Mouse (Mus musculus) common myeloid progenitor, adult 5-6 weeks (primary cell): Measurements from ENCODE around the gene Osbpl7. TPM values are rescaled to one million over a fixed set of nuclear protein-coding genes. Genes with fewer than 3 reads are reported as not detected.

Source experiments
- ATAC-seq: replicated peaks from 2 replicates; pipeline ENCODE4 v1.8.0; 2016; ENCODE audit warnings: low read depth, mild to moderate bottlenecking, moderate TSS enrichment, inconsistent platforms; ENCODE audit not compliant: poor library complexity, severe bottlenecking
- total RNA-seq: library from RNA; stranded (forward); fragments of 200-1000, 187-1606 nt; gene quantifications from 2 replicates; pipeline ENCODE4 v1.2.3, GENCODE M21; 2017

The Osbpl7 gene
- total RNA-seq, 1 experiment from 2014 or later, result 11.1 TPM

GRCm38 (mm10) chr11:97074235-97074634 is 23.8 kb downstream of the Osbpl7 start:
- no peak for ATAC-seq

GRCm38 (mm10) chr11:97078751-97079150 is 28.3 kb downstream of the Osbpl7 start:
- ATAC-seq, result peak; percentile 40; the same call in 1 of the 2 replicates

GRCm38 (mm10) chr11:97080291-97080690 is 29.9 kb downstream of the Osbpl7 start:
- no peak for ATAC-seq

- peak; percentile 70 for ATAC-seq
Observed at GRCm38 (mm10) chr11:97082977-97083376, 32.5 kb downstream of the Osbpl7 start.

GRCm38 (mm10) chr11:97083401-97084140 is 33.1 kb downstream of the Osbpl7 start:
- ATAC-seq, result 0 out of 2 replicates have a peak, but pooled peaks have one; percentile 13

- no peak for ATAC-seq
Observed at GRCm38 (mm10) chr11:97084821-97085505, 34.5 kb downstream of the Osbpl7 start.

- ATAC-seq, result no peak
Observed at GRCm38 (mm10) chr11:97086365-97086764, 35.9 kb downstream of the Osbpl7 start.

- ATAC-seq, result no peak
Observed at GRCm38 (mm10) chr11:97094600-97094999, 44.2 kb downstream of the Osbpl7 start.

- no peak for ATAC-seq
Observed at GRCm38 (mm10) chr11:97098791-97099190, 48.4 kb downstream of the Osbpl7 start.

GRCm38 (mm10) chr11:97101722-97102121 is 51.3 kb downstream of the Osbpl7 start:
- peak; percentile 46 for ATAC-seq

GRCm38 (mm10) chr11:97103163-97104090 is 53.0 kb downstream of the Osbpl7 start:
- peak; percentile 75 for ATAC-seq

- no peak for ATAC-seq
Observed at GRCm38 (mm10) chr11:97104091-97104483, 53.7 kb downstream of the Osbpl7 start.

GRCm38 (mm10) chr11:97108976-97109375 is 58.5 kb downstream of the Osbpl7 start:
- ATAC-seq, result no peak

- ATAC-seq, result no peak
Observed at GRCm38 (mm10) chr11:97112519-97113125, 62.2 kb downstream of the Osbpl7 start.

- ATAC-seq, result 0 out of 2 replicates have a peak, but pooled peaks have one; percentile 15
Observed at GRCm38 (mm10) chr11:97114671-97115601, 64.5 kb downstream of the Osbpl7 start, which contains the start of gene Tbx21. Gene Tbx21 (minus strand): TSS chr11:97115331.

GRCm38 (mm10) chr11:97115797-97116196 is 65.4 kb downstream of the Osbpl7 start:
- 0 out of 2 replicates have a peak, but pooled peaks have one; percentile 40 for ATAC-seq
